Mouse (Mus musculus): ENCODE measurements at regions not wholly inside any gene's neighbourhood (a gene's known extent, or its start where the extent isn't known, plus 50 kb on each side); places are given as distances from the start of the nearest gene placed in this dataset.

DNA sequence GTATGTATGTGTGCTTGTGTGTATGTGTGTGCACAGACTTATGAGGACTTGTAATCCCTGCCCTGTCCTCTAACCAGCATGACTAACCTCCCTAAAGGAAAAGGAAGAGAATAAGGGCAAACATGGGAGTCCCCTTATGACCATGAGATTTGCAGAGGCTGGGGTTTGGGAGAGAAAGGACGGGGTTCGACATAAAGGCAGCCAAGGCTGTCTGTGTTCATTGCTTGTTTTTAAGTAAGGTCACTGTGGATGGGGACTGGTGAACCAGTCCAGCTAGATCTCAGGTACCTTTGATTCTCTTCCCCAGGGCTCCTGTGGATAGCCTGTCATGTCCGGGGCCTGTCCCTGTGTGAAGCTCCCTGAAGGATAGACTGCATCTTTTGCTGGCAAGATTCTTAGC, 55.6 kb downstream of the Irf2bp2 start:
- 56% methylated on average over 3 of the region's 3 CpGs for WGBS
- H3K9me3 ChIP-seq: no peaks in the 10 kb centered on the region
- no peak overlapping the region for H3K4me2 ChIP-seq
- no peaks in the 10 kb centered on the region for H3K36me3 ChIP-seq
- H3K27ac ChIP-seq: peak overlapping the region; percentile 88
- no peak overlapping the region for H3K4me3 ChIP-seq
- H3K27me3 ChIP-seq: no peaks in the 10 kb centered on the region
- peaks cover 44% of the 10 kb centered on the region for H3K4me1 ChIP-seq
- no peak overlapping the region for H3K9ac ChIP-seq
- ATAC-seq (ENCODE audit: insufficient number of reproducible peaks, low FRiP score, low TSS enrichment, low read depth): no peak

DNA sequence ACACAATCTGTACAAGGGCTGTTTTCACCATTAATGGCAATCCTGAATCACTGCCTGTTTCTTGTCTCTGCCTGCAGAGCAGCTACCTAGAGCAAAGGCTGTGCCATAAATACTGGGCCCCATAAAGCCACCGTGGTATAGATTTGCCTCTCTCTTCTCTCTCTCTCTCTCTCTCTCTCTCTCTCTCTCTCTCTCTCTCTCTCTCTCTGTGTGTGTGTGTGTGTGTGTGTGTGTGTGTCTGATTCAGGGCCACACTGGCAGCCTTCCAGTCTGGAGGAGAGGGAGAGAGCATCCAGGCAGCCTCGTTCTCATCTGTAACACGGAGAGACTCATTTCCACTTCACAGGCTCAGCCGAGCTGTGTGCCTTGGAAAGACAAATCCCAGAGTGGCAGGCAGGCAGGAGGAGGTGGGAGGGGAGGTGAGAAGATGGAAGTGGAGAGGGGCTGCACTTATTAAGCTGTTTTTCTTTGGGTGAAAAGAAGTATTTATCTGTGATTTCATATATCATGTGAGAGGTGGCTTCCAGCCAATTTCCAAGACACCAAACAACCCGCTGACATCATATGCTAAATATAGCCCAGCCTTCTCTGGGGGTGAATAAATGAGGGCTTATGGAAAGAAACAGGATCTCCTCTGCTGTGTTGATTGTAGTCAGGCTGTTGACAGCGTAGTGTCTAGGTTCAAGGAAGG, 56.7 kb downstream of the Irf2bp2 start:
- ATAC-seq (ENCODE audit: insufficient number of reproducible peaks, low FRiP score, low TSS enrichment, low read depth): peak; percentile 72
- Histone ChIP-seq H3K4me1 (peaks cover 45% of the 10 kb centered on the region), H3K27ac (peak overlapping the region; percentile 88), H3K9ac (no peak overlapping the region), H3K9me3 (no peaks in the 10 kb centered on the region), H3K4me2 (no peak overlapping the region), H3K4me3 (no peak overlapping the region), H3K36me3 (no peaks in the 10 kb centered on the region), H3K27me3 (no peaks in the 10 kb centered on the region)
- WGBS: 10% methylated on average over 6 of the region's 6 CpGs

DNA sequence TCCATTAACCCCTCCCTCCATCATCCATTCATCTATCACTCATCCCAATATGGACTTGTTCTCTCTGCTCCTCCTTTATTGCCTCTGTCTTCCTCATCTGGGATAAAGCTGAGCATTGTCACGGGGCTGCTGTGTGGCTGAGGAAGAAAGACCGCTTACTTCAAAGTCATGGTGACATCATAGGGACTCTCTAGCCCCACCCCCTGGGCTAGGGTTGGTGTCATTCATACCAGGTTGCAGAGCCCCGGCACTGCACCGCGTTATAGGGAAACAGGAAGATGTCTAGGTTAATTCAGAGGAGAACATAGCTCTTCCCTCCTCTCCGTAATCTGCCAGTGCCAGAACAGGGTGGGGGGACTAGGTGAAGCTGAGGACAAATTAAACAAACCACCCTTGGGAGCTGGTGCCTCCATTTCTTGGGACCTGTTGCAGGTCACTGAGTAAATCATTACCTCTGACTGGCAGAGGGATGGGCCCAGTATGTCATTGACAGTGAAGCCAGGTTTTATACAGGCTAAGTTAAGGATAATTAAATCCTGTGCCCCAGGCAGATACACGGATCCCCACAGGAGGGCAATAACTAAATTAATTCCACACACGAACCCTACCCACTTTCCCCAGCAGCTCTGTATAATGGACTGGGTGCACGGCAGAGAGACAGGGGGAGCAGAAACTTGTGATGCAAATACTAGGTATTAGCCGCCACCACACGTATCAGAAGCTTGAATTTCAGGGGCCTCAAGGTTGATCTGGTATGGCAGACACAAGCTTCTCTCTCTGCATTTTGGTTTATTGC, 57.5 kb downstream of the Irf2bp2 start:
- H3K4me1 ChIP-seq: peaks cover 49% of the 10 kb centered on the region
- ATAC-seq (ENCODE audit: insufficient number of reproducible peaks, low FRiP score, low TSS enrichment, low read depth): no peak

DNA sequence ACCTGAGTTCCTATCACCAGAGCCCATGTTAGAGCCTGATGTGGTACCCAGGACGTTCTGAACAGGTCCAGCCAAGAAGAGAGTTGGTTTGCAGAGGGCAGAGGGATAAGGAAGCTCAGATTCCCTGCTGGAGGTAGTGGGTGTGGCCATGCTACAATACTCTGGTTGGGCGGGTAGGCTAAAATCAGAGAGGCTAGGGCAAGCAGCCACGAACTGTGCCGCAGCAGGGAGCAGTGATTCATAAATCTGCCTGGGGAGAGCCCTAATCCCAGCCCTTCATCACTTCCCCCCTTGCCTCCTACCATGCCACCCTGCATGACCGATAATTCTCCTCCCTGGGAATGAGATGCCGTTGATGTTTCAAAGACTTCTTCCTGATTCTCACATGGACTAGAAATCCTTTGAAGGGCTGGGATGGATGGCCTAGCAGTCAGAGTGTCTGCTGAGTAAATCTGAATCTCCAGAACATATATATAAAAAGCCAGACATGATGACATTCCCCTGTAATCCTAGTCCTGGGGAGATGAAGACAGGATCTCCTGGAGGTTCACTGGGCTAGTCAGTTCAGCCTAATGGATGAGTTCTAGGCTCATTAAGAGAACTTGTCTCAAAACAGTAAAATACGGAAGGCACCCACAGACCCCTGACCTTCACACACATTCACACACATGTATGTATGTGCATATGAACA, 57.6 kb upstream of the Tarbp1 start:
- no peak overlapping the region for H3K9ac ChIP-seq
- 32% methylated on average over 7 of the region's 7 CpGs for WGBS
- no peak for ATAC-seq (ENCODE audit: insufficient number of reproducible peaks, low FRiP score, low TSS enrichment, low read depth)
- H3K27me3 ChIP-seq: no peaks in the 10 kb centered on the region
- H3K4me2 ChIP-seq: no peak overlapping the region
- H3K9me3 ChIP-seq: no peaks in the 10 kb centered on the region
- H3K27ac ChIP-seq: no peak overlapping the region
- no peaks in the 10 kb centered on the region for H3K36me3 ChIP-seq
- peaks cover 41% of the 10 kb centered on the region for H3K4me1 ChIP-seq
- H3K4me3 ChIP-seq: no peak overlapping the region

More for the DNA sequence above, 57.5 kb downstream of the Irf2bp2 start:
- Histone ChIP-seq H3K4me3 (no peak overlapping the region), H3K4me2 (no peak overlapping the region), H3K9ac (no peak overlapping the region), H3K9me3 (no peaks in the 10 kb centered on the region), H3K27me3 (no peaks in the 10 kb centered on the region), H3K27ac (peak overlapping the region; percentile 88), H3K36me3 (no peaks in the 10 kb centered on the region)
- WGBS: 16% methylated on average over 11 of the region's 11 CpGs

- Histone ChIP-seq H3K4me3 (no peak overlapping the region), H3K9ac (no peak overlapping the region), H3K27ac (no peak overlapping the region), H3K27me3 (no peaks in the 10 kb centered on the region), H3K4me2 (no peak overlapping the region), H3K4me1 (peaks cover 39% of the 10 kb centered on the region), H3K9me3 (no peaks in the 10 kb centered on the region), H3K36me3 (no peaks in the 10 kb centered on the region)
- no peak for ATAC-seq (ENCODE audit: insufficient number of reproducible peaks, low FRiP score, low TSS enrichment, low read depth)
- 73% methylated on average over 7 of the region's 7 CpGs for WGBS
Measured at GRCm38 (mm10) chr8:126531459-126531858, 56.6 kb upstream of the Tarbp1 start.

- Histone ChIP-seq H3K4me1 (peaks cover 52% of the 10 kb centered on the region), H3K4me2 (no peak overlapping the region), H3K27ac (no peak overlapping the region), H3K9ac (no peak overlapping the region), H3K27me3 (no peaks in the 10 kb centered on the region), H3K4me3 (no peak overlapping the region), H3K36me3 (no peaks in the 10 kb centered on the region), H3K9me3 (no peaks in the 10 kb centered on the region)
- no peak for ATAC-seq (ENCODE audit: insufficient number of reproducible peaks, low FRiP score, low TSS enrichment, low read depth)
- WGBS: 39% methylated on average over 3 of the region's 3 CpGs
Measured at GRCm38 (mm10) chr8:126529409-126529808, 54.5 kb upstream of the Tarbp1 start.

- Histone ChIP-seq H3K27me3 (no peaks in the 10 kb centered on the region), H3K27ac (no peak overlapping the region), H3K9ac (no peak overlapping the region), H3K4me1 (peaks cover 57% of the 10 kb centered on the region), H3K4me2 (no peak overlapping the region), H3K9me3 (no peaks in the 10 kb centered on the region), H3K4me3 (no peak overlapping the region), H3K36me3 (no peaks in the 10 kb centered on the region)
- 64% methylated on average over 9 of the region's 9 CpGs for WGBS
- no peak for ATAC-seq (ENCODE audit: insufficient number of reproducible peaks, low FRiP score, low TSS enrichment, low read depth)
Measured at GRCm38 (mm10) chr8:126528434-126529080, 53.7 kb upstream of the Tarbp1 start.

DNA sequence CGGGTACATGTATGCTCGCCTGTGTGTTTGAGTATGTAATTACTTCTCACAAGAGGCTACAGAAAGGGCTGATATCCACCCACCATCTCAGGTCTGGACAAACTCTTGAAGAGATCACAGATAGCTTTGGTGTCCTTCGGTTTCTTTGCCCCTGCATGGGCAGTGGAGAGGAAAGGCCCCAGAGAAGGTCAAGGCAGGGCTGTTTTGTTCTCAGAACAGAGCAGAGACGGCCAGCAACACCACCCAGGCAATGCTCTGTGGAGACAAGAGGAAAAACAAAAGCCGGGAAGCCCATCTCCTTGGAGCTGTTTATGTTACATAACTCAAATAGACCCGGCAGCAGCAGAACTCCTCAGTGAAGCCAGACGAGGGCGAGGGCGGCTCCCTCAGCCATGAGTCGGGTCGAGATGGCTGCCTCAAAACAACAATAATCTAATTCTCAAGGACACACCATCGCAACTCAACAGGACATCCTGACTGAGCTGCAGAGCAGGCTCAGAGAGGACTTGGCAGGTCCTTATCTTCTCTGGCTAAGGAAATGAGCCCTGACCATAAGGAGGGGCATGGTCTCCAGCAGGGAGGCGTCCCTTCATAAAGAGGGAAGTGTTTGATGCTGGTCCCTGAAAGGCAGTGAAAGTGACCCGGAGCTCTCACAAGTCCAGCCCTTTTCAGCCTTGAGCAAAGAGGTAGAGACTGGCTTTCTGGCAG, 52.2 kb upstream of the Tarbp1 start:
- ATAC-seq (ENCODE audit: insufficient number of reproducible peaks, low FRiP score, low TSS enrichment, low read depth): no peak
- no peak overlapping the region for H3K4me3 ChIP-seq
- no peaks in the 10 kb centered on the region for H3K27me3 ChIP-seq
- no peak overlapping the region for H3K9ac ChIP-seq
- no peak overlapping the region for H3K4me2 ChIP-seq
- no peaks in the 10 kb centered on the region for H3K36me3 ChIP-seq
- H3K27ac ChIP-seq: peak overlapping the region; percentile 72
- WGBS: 45% methylated on average over 14 of the region's 14 CpGs
- peaks cover 63% of the 10 kb centered on the region for H3K4me1 ChIP-seq
- no peaks in the 10 kb centered on the region for H3K9me3 ChIP-seq

DNA sequence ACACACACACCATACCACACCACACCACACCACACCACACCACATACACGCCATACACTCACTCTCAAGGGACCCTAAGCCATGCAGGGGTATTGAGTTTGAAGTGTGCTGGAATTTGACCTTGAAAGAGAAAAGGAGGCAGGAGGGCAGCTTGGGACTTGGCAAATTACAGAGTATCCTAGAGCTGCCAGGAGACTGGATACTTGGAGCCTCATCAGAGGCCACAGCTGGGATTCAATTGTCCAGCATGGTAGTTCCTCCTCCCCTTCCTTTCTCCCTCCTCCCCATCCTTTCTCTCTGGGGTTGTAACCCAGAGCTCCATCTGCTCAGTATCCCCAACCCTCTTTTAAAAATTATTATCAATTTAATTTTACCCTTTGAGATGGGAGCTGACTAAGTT, 50.7 kb upstream of the Tarbp1 start:
- Histone ChIP-seq H3K4me2 (no peak overlapping the region), H3K9ac (no peak overlapping the region), H3K4me1 (peaks cover 57% of the 10 kb centered on the region), H3K4me3 (no peak overlapping the region), H3K27me3 (no peaks in the 10 kb centered on the region), H3K36me3 (no peaks in the 10 kb centered on the region), H3K9me3 (no peaks in the 10 kb centered on the region), H3K27ac (peak overlapping the region; percentile 93)
- ATAC-seq (ENCODE audit: insufficient number of reproducible peaks, low FRiP score, low TSS enrichment, low read depth): no peak
- 62% methylated on average over 1 of the region's 1 CpGs for WGBS
